Mouse (Mus musculus): ENCODE measurements around the gene Snai1.

The Snai1 gene

DNA sequence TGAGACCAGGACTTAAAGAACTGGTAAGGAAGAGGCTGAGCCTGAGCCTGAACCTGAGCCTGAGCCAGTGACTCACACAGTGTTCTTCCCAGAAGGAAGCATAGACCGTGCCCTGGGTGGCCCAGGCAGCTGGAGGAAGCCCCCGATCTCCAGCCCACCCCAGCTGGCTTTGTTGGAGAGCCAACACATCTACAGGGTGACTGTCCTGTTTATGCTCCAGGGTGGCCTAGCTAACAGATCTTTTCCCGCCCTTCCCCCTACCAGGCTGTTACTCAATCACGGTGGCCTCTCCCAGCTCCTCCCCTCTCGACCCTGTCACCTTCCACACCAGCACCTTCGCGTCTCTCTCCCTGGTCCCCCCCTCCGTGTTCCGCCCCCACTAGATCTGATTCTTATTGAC is 49.0 kb downstream of the Snai1 start:
- peak; percentile 86 for DNase-seq

- DNase-seq, result peak; percentile 80
Measured at GRCm38 (mm10) chr2:167588774-167589577, 51.0 kb downstream of the Snai1 start.
